Mouse (Mus musculus): ENCODE data around the gene Sorbs1. TPM values are rescaled to one million over a fixed set of nuclear protein-coding genes. Genes with fewer than 3 reads are reported as not detected.

Gene Sorbs1
- total RNA-seq, 2 experiments from 2014 or later, result 523 to 539 TPM

DNA sequence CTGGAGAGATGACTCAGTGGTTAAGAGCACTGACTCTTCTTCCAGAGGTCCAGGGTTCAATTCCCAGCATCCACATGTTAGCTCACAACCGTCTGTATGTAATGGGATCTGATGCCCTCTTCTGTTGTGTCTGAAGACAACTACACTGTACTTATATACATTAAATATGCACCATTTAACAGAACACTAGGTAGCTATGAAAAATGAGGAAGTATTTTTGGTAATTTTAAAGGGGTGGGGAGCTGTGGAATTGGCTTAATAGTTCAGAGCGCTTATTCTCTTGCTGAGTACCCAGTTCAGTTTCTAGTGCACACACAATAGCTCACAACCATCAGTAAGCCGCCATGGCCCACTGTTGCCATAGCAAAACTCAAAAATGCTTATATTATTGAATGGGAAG, 2.0 kb upstream of the Sorbs1 start:
- intact Hi-C loops (cut with DNase I), result no loop called here
- DNase-seq, result no peak

DNA sequence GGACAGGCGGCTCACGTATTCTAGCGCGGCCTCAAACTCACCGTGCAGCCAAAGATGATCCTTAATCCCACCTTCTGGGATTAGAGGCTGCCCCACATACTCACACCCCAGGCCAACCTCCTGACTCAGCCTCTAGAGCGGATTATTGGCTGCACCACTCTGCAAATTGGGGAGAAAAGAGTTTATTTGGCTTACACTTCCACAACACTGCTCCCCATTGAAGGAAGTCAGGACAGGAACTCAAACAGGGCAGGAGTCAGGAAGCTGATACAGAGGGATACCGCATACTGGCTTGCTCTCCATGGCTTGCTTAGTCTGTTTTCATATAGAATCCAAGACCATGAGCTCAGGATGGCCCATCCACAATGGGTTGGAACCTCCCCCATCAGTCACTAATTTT, 797 bp upstream of the Sorbs1 start:
- DNase-seq, result no peak
- intact Hi-C loops (cut with DNase I), result loop anchor here (5.0 kb wide), 1 partner anchor 37 kb away; no protein-coding TSS in a partner anchor

DNA sequence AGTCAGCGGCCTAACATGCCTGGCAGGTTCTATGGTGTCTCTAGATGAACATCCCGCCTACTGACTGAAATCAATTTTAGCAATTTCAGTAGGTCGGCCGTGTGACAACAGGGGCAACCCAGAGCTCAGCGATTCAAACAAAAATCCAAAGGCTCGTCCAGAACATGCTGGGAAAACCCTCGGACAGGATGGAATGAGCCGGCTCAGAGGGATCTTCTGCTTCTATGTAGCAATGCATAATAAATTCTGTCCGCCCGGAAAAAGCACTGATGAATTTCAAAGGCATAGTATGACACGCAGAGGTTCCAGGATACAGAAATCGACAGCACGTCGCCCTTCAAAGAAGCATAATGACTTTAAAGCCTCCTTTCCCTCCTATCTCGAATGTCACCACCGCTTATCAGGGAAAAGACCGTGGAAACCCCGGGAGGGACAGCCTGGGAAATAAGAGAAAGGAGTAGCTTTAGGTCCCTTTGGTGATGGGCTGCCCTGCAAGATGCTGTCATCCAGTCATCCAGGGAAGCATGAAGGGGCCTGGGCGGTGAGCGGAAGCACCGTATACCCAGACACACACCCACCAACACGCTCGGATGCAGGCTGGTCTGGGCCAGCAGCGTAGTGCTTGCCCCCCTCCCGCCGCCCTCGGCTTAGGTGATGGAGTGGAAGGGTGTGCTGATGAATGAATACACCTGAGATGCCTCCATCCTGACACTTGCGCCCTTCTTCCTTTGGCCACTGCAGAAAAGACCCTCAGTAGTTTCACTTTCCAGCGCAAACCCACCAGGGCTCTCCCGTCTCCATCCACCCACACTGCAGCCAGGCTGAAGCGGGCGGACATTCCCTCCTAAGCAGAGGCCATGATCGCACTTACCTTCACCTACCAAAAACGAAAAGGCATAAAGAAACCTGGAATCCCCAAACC, 818 bp downstream of the Sorbs1 start:
- peak in 1 of 2 experiments; percentile 50 for DNase-seq

DNA sequence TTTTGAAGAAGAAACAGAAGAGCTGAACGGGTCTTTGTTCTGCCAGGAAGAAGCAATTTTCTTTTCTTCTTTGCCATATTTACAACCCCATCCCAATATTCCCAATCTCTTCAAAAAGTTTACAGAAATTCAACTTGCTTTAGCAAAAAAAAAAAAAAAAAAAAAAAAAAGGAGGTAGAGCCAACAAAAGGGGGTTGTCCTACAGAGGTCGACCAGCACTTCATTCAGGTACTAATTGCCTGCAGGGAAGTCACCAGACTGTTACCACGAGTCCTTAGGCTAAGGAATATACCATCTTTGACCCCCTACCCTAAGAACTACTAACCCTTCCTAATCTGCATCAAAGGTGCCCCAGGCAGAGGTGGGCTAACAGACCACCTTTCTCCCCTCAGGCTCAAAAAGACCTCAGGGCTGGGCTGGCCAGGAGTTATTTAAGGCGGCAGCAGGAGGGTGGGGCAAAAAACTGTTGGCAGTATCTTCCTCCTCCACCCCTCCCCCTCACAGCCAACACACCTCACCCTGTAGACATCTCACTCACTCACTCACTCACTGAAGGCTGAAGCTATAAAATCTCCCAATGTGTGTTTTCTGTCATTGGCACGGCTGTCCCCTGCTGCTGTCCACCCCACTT, 1.8 kb downstream of the Sorbs1 start:
- intact Hi-C loops (cut with DNase I), result loop anchor here (2.0 to 5.0 kb wide), 3 partner anchors 34 to 117 kb away; no protein-coding TSS in a partner anchor
- DNase-seq, result peak; percentile 46 to 57

More for the DNA sequence above, 818 bp downstream of the Sorbs1 start:
- intact Hi-C loops (cut with DNase I), result loop anchor here (2.0 to 5.0 kb wide), 3 partner anchors 35 to 118 kb away; no protein-coding TSS in a partner anchor

DNA sequence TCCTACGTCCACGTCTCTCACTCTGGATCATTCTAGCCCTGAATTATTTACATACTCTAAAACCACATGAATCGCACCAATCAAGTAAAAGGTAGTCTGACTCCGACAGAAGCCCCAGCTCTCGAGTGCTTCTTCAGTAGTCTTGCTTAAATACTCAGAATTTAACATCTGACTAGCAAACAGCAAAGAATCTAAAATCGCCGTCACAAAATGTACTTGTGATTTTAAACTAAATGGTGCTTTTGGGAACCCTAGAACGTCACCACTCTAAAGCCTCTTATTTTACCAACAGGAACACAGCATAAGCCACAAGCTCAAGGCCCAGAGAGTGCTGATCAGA, 2.5 kb downstream of the Sorbs1 start:
- no peak for DNase-seq
- intact Hi-C loops (cut with DNase I), result loop anchor here (5.0 kb wide), 1 partner anchor 34 kb away; no protein-coding TSS in a partner anchor

DNA sequence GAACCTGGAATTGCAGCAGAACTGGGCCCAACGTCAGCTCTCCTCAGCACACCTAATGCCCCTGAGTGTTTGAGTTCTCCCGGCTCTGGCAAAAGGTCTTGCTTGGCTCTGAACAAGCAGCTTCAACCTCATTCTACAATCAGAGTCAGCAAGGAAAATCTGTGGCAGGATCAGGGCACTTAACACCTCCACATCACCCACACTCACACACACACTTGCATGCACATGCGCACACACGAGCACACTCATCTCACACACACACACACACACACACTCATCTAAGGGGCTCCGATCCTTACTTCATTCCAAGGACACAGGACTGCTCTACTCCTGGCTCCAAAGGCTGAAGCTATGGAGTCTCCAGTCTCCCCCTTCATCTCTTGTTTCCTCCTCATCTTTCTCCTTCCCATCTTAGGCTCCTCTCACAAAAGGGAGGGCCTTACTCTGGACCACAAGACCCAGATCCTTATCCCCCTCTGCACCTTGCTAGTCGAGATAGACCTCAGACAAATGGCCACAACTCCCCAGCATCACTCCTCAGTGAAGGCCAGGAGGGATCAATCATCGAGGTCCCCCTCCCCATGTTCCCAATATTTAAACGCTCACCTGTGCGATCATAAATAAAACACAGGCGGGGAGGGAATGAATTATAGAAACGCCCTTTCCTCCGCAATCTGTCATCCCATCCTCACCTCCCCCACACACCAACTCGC, 3.0 kb downstream of the Sorbs1 start:
- intact Hi-C loops (cut with DNase I), result loop anchor here (5.0 kb wide), 1 partner anchor 33 kb away; no protein-coding TSS in a partner anchor
- DNase-seq, result no peak

DNA sequence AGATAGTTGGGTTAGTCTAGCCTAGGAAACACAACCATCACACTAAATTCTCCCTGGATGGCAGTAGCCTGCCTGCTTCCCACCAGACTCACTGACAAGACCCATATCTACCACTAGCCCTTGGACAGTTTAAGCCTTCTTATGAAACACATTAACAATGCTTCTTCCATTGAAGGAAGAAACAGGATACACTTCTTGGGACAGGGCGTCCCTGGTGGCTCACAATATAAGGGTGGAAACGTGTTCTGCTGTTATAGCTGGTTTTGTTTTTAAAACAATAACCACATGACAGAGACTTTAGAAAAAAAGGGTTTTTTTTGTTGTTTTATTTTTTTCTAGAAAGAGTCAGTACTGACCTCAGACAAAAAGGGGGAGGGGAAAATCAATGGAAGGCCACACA, 4.3 kb downstream of the Sorbs1 start:
- DNase-seq, result no peak
- intact Hi-C loops (cut with DNase I), result loop anchor here (2.0 kb wide), 1 partner anchor 18 kb away; no protein-coding TSS in a partner anchor

DNA sequence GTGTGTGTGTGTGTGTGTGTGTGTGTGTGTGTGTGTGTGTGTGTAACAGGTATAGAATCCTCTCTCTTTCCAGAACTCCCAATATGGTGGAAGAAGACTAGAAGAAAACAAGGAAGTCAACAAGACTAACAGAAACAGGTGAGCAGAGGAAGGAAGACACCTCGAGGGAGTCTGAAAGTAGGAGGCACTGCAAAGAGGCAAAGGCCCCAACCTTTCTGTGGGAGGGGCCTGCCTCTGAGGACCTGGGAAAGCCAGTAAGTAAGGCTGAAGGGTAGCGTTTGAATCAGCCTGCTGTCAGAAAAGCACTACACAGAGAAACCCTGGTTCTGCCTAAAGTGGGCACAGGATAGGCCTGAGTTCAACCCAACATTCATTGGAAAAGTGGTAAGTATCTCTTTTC, 4.7 kb downstream of the Sorbs1 start:
- no peak for DNase-seq
- intact Hi-C loops (cut with DNase I), result loop anchor here (2.0 kb wide), 1 partner anchor 18 kb away; no protein-coding TSS in a partner anchor

DNA sequence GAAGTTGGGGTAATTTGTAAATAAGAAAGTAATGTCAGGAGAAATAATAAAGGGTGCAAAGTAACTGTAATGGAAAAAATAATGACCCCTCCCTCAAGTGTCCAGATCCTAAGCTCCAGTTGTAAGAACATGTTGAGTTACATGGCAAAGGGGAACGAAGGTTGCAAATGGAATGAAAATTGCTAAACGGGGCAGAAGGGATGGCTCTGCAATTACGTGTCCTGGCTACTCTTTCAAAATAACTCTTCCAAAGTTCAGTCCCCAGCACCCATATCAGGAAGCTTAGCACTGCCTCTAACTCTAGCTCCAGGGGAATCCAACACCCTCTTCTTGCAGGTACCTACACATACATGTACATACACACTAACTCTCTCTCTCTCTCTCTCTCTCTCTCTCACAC, 6.6 kb downstream of the Sorbs1 start:
- no peak for DNase-seq
- intact Hi-C loops (cut with DNase I), result no loop called here

DNA sequence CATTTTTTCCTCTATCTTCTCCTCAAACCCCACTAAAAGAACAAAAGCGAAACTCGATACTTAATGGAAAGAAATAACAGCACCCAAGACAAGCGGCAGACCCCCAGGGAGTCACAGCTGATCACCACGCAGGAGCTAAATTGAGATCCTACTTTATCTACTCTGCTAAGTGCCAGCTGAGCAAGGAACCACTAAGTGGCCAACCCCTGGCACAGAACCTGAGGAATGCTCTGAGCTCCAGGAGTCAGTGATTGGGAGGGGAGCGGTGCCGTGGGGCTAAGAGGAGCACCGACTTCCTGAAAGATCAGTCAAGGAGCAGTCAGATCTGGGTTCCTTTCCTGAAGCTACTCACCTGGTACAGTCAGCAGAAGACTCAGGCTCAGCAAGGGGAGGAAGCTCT, 9.2 kb downstream of the Sorbs1 start:
- intact Hi-C loops (cut with DNase I), result no loop called here
- DNase-seq, result peak in 1 of 2 experiments; percentile 54

DNA sequence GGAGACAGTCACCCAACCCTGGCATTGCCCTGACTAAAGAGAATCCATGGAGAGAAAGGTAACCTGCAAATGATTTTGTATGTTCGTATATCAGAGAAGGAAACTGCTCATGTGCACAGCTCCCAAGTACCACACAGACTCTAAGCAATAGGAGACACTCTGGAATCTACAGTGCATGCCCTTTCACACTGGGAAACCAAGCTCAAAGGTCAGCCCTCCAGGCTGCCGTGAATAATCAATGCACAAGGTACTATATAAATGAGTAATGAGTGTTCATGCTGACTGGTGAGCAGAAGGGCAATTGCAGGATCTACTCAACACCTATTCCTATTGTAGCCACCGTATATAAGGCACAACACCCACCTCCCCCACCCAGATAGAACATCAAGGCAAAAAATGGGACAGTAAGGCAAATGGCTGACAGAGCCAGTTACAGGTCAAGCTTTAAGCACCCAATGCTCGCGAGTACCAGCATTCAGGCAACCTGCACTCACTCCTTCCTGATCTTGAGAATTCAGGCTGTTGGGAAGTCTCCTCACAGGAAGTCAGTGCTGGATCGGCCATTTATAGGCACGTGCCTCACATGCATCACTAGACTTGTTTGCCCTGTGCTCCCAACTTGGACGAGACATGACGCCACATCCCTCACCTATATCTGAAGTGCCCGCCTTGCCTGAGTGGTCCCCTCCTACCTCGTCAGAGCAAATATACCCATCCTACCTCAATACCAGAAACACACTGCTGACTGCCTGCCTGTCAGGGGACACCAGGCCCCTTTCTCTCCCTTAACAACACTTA, 13.4 kb downstream of the Sorbs1 start:
- intact Hi-C loops (cut with DNase I), result no loop called here
- no peak for DNase-seq

DNA sequence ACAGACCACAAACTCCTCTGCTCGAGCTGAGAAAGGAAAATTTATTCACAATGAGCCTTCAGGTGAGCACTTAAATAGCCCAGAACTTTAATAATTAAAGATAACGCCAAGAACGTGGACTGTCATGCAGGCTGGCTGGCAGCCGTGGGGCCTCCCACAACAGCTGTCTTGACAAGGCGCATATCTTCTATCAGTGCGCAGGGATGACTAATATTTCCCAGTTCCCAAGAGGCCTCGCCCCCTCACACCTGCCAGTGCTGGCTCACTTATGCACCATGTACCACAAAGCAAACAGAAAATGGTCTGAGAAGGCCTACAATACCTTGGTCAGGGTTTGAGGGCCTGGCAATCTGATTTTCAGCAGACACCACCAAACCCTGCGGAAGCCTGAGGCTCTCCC, 14.4 kb downstream of the Sorbs1 start:
- intact Hi-C loops (cut with DNase I), result no loop called here
- DNase-seq, result peak; percentile 47 to 52

DNA sequence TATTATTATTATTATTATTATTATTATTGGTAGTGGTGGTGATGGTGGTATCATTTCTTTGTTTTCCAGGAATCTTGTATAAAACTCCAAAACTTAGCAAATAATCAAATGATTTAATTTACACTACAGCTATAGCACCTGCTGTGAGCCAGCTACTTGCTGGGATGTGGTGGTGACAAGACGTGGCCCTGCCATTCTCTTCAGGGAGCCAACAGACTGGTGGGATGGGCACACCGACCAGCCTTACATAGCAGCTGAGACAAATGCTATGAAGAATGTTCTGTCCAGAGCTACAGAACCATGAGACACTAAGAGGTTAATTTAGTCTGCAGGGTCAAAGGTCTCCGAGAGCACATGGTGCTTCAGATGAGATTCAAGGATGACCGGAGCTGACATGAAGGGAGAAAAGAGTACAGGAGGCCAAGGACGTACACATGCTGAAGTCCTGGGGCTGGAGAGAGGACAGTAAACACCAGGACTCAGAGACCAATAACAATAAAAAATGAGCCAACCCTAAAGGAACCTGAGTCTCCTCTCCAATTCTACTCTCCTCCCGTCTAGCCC, 15.3 kb downstream of the Sorbs1 start:
- no peak for DNase-seq
- intact Hi-C loops (cut with DNase I), result no loop called here

DNA sequence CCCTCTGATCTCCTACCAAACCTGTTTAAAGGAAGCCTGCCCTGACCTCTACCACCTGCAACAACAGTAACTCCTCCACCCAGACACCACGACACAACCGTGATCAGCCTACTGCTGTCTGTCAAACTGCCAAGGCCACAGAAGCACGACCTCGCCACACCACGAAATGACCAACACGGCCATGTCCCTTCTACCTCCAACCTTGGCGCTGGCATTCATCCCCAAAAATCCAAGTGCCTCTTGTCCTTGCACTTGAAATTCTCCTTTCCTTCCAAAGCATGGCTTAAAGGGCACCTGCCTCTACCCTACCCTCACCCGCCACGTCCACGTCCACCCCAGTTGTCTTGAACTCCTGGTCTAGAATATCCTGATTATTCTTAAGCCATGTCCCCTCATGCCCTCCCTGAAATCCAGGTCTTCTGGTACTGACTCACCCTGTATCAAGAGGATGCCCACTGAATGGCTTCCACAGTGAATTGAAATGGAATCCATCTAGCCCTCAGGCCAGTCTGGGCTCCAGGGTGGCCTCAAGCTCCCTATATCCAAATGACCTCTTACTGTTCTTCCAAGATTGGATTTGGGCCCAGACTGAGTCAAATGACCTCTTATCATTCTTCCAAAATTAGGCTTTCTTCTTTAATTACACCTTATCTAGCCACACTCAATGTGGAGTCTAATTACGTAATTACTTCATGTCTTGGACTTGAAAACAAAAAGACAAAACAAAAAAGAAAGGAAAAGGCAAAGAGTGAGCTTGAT, 16.9 kb downstream of the Sorbs1 start:
- intact Hi-C loops (cut with DNase I), result no loop called here
- DNase-seq, result no peak

DNA sequence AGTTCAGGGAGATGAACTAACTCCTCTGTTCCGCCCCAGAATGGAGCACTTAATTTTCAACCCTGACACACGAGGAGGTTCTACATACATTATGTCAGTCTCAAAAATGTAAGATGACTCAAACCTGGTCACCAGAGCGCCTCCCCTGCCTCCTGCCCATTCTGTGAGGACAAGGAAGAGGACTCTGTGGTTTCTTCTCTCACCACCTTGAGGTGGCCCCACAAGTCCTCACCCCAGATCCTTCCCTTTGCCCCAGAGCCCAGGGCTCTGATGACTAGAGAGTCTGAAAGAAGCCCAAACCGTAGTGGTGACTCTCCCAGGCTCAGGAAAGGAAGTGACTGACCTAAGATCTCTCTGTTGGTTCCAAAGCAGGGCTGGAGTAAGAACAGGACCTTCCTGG, 17.5 kb downstream of the Sorbs1 start:
- intact Hi-C loops (cut with DNase I), result no loop called here
- DNase-seq, result no peak

DNA sequence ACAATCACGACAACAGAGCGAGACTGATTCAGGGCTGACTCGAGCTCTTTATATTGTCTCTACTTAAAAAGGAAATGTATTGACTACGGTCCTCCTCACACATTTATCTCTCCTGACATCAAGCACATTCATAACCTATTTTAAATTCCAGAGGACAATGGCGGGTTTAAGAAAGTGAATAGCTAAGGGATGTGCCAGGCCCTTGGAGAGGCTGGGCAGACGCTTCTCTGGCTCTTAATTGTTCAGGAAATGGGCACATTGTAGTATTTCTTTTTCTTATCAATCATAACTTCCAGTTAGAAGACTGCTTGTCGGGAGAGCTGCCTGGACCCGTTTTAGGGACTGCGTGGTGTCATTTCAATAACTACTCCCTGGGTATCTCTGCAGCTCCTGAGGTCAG, 20.7 kb downstream of the Sorbs1 start:
- DNase-seq, result no peak
- intact Hi-C loops (cut with DNase I), result no loop called here

DNA sequence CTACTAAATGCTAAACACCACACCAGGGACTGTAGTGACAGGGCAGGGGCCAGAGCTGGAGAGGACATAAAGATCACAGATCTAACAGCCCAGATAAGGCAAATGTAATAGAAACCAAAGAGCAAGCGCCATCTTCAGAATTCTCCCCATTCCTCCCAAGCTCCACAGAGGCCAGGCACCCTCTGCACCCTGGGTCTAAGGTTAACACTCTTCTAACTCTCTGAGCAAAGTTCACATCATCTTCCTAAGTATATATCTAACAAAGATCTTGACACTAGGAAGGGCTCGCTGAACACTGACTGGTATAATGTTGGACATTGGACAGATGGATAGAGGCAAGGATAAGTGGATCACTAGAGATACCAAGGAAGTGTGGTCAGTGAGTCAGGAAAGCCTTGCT, 22.1 kb downstream of the Sorbs1 start:
- intact Hi-C loops (cut with DNase I), result loop anchor here (2.0 kb wide), 1 partner anchor 17 kb away; no protein-coding TSS in a partner anchor
- DNase-seq, result no peak

DNA sequence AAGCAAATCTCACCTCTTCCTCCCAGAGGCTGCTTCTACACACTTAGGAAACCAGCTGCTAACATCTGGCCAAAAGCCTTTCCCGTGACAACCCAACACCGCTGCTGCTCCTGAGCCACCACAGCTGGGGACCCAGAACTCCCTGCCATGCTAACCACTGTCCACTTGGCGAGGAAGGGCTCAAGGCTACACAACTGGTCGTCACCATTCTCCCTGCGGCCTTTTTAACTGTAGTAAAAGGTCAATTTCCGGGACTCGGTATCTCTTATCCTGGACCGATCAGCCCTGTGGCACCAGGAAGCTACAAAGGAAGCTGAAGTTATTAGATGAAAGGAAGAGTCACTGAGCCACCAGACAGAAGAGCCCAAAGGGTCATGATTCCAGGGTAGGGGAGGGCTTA, 22.8 kb downstream of the Sorbs1 start:
- peak; percentile 42 to 55 for DNase-seq
- intact Hi-C loops (cut with DNase I), result loop anchor here (2.0 kb wide), 1 partner anchor 18 kb away; no protein-coding TSS in a partner anchor

DNA sequence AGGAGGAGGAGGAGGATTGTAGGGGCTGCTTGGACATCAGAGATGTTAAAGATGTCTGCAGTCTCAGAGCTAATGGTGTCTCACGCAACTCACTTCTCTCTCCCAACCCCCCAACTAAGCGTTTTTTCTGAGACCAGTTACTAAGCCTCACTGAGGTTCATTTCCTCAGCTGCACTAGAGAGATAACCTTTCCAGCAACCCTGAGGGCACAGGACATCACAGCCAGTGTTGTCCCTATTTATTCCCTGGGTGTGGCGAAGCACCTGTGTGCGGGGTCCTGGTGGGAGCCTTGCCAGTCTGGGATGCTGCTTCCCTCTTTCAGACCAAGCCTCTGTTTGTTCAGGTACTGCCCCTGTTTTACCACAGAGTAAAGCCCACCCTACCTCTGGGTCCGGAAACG, 23.9 kb downstream of the Sorbs1 start:
- intact Hi-C loops (cut with DNase I), result loop anchor here (2.0 to 5.0 kb wide), 2 partner anchors 19 to 52 kb away; no protein-coding TSS in a partner anchor
- no peak for DNase-seq

Data from heart, postnatal 14 days (tissue).